Mouse (Mus musculus): ENCODE data around the gene Shroom3.

Gene Shroom3

GRCm38 (mm10) chr5:92698131-92698836 lies 15.0 kb downstream of the Shroom3 start:
- DNase-seq (ENCODE audit: low spot score): no peak

GRCm38 (mm10) chr5:92698837-92699529 lies 15.7 kb downstream of the Shroom3 start:
- DNase-seq (ENCODE audit: low spot score): no peak

GRCm38 (mm10) chr5:92701750-92702149 lies 18.5 kb downstream of the Shroom3 start:
- DNase-seq (ENCODE audit: low spot score): no peak

GRCm38 (mm10) chr5:92703671-92704070 lies 20.4 kb downstream of the Shroom3 start:
- DNase-seq (ENCODE audit: low spot score): no peak

GRCm38 (mm10) chr5:92707921-92708491 lies 24.8 kb downstream of the Shroom3 start:
- DNase-seq (ENCODE audit: low spot score): peak; percentile 45

GRCm38 (mm10) chr5:92710779-92711178 lies 27.5 kb downstream of the Shroom3 start:
- DNase-seq (ENCODE audit: low spot score): no peak

GRCm38 (mm10) chr5:92711666-92712290 lies 28.5 kb downstream of the Shroom3 start:
- DNase-seq (ENCODE audit: low spot score): no peak

- no peak for DNase-seq (ENCODE audit: low spot score)
These were observed 29.6 kb downstream of the Shroom3 start for GRCm38 (mm10) chr5:92712621-92713395.

GRCm38 (mm10) chr5:92714886-92715285 lies 31.7 kb downstream of the Shroom3 start:
- DNase-seq (ENCODE audit: low spot score): no peak

GRCm38 (mm10) chr5:92715319-92715718 lies 32.1 kb downstream of the Shroom3 start:
- no peak for DNase-seq (ENCODE audit: low spot score)

GRCm38 (mm10) chr5:92715890-92716289 lies 32.7 kb downstream of the Shroom3 start:
- DNase-seq (ENCODE audit: low spot score): no peak

GRCm38 (mm10) chr5:92717666-92718360 lies 34.6 kb downstream of the Shroom3 start:
- peak; percentile 63 for DNase-seq (ENCODE audit: low spot score)

- DNase-seq (ENCODE audit: low spot score): peak; percentile 75
These were observed 35.6 kb downstream of the Shroom3 start for GRCm38 (mm10) chr5:92718856-92719255.

- DNase-seq (ENCODE audit: low spot score): no peak
These were observed 38.4 kb downstream of the Shroom3 start for GRCm38 (mm10) chr5:92721610-92722009.

- DNase-seq (ENCODE audit: low spot score): peak; percentile 50
These were observed 42.7 kb downstream of the Shroom3 start for GRCm38 (mm10) chr5:92725935-92726334.

GRCm38 (mm10) chr5:92728252-92728828 lies 45.1 kb downstream of the Shroom3 start:
- DNase-seq (ENCODE audit: low spot score): peak; percentile 75

GRCm38 (mm10) chr5:92729221-92729620 lies 46.0 kb downstream of the Shroom3 start:
- DNase-seq (ENCODE audit: low spot score): no peak

GRCm38 (mm10) chr5:92741802-92742201 lies 58.6 kb downstream of the Shroom3 start:
- DNase-seq (ENCODE audit: low spot score): no peak

- no peak for DNase-seq (ENCODE audit: low spot score)
These were observed 59.5 kb downstream of the Shroom3 start for GRCm38 (mm10) chr5:92742701-92743100.

GRCm38 (mm10) chr5:92745390-92746253 lies 62.4 kb downstream of the Shroom3 start:
- peak; percentile 86 for DNase-seq (ENCODE audit: low spot score)
